Mouse (Mus musculus) c-Kit-negative CD71-positive TER-119-positive erythroid progenitor cells, embryonic 14.5 days (primary cell): Measurements from ENCODE around the gene Glrx5.
A peak's percentile ranks its signal among the peaks of the same experiment; 100 is the strongest.

Experiments
- DNase-seq: peaks from one replicate; pipeline ENCODE4 v3.0.0-alpha.2; 2013; ENCODE audit warnings: low read depth, low spot score

Glrx5 gene

DNA sequence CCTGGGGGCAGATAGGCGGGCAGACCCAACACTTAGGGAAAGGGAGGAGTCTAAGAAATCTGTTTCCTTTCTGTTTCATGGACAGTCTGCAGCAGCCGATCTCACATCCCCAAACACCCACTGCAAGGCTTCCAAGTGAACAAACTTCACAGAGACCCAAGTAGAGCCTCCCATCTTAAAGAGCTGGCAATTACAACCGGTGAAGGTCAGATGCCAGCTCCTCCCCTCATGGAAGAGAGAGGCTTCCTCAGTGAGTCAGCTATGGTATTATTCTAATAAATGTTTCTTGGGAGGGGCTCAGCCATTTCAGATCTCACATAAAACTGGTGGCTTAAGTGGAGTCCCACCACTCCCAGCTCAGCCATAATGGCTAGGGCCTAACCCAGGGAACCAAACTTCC, 28.8 kb upstream of the Glrx5 start:
- DNase-seq, result no peak

DNA sequence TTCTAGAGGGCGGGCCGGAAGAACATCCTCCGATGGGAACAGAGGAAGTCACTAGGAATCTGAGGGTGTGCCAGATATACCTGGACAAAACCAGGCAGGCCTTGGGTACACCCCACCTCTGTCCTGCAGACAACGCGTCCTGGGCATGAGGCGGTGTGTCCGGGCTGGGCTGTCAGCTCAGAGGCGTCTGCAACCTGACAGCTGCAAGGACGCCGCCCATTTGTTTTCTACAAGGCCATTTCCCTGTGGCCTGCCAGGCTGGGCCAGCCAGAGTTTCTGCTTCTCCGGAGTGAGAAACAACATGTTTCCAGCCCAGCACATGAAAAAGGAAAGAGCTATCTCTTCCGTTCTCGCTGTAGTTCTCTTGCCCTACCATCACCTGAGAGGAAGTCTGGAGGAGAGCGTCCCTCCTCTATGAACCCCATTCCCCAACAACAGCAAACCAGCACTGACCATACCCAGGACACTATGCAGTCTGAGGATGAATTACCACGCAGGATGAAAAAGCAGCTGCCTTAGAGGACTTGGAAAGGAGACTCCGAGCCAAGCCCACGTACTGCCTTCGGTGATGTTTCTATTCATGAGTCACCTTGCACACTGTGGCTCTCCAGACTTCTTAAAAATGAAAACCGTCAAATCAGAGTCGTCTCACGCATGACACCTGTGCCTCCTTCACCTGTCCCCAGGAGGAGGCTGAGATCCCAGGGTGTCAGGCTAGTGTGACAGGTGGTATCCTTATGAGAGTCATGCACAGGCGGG, 27.4 kb upstream of the Glrx5 start:
- no peak for DNase-seq

DNA sequence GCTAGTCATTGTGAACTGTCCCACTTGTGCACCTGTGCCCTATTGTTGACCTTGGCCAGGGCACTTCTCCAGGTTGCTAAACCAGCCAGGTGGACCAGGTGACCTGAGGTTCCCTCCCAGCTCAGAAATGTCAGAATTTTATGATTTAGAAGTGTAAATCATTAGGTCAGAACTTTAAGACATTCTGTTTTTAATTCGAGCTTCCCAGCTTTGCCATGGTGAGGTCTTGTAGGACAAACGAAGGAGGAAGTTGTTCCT, 26.8 kb upstream of the Glrx5 start:
- no peak for DNase-seq

DNA sequence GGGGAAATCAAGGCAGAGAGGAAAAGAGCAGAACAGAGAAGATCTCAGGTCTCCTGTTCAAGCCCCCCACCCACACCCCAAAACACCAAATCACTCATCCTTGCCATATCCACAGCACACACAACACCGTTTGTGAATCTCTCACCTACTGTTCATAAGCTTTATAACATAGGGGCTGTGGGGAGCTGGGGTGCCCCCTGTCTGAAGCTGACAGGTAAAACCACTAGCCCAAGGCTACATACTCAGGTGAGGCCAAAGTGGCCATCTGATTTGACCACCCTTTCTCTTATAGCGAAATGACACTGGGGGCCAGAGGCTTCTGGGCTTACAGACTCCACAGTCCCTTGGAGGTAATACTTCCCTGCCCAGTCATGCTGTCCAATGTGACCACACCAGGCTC, 24.3 kb upstream of the Glrx5 start:
- DNase-seq, result no peak

DNA sequence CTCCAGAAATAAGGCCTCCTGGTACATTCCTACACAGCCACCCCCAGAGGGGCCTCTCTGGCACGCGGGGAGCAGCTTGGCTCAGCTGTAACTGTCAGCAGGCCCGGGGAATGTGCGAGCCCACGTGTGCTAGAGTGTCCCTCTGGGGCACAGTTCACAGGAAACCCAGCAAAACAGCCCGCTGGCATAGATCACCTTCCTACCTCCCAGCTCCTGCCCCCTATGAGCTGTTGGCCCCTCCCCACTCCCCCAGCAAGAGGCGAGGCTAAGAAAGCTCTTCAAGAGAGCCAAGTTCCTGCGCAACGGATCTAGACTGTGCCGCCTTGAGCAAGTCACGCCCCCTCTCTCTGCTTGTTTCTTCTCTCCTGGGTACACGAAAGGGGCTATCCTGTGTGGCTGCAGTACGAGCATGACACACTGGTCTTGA, 23.7 kb upstream of the Glrx5 start:
- no peak for DNase-seq

DNA sequence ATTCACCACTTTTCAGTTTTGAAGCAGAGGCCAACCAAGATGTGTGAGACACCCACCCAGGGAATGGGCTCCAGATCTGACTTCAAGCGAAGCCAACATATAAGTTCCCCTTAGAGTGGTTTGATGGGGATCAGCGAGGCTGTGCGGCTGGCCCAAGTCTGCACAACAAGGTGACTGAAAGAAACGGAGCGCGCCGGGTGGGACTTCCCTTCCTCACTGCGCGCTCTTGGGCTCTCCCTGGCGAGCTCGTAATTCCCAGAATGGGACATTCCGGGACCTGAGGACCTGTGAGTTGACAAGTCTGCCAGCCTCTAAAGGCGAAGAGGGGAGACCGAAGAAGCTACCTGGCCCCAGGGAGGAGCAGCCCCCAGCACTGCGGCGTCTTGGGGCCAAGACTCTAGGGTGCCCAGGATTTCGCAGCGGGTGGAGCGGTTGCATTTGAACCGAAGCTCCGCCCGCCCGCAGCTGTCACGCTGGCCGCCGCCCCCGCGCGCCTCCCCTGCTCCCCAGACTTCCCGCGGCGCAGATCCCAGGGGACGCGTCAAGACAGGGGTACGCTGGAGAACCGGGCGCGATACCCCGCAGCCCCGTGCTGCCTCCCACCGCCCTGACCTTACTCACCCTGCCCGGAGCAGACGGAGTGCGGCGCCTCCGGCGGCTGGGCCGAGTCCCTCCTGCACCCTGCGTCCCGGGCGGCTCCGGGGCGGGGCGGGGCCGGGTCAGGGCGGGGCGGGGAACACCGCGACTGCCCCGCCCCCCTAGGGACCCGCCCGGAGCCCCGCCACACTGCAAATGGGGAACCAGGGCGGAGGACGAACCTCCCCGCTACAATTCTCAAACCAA, 22.9 kb upstream of the Glrx5 start, which contains the start of gene Syne3:
TSS of gene Syne3 (minus strand) at position 440 of the 843 bp plus-strand sequence.
- peak; percentile 74 for DNase-seq

DNA sequence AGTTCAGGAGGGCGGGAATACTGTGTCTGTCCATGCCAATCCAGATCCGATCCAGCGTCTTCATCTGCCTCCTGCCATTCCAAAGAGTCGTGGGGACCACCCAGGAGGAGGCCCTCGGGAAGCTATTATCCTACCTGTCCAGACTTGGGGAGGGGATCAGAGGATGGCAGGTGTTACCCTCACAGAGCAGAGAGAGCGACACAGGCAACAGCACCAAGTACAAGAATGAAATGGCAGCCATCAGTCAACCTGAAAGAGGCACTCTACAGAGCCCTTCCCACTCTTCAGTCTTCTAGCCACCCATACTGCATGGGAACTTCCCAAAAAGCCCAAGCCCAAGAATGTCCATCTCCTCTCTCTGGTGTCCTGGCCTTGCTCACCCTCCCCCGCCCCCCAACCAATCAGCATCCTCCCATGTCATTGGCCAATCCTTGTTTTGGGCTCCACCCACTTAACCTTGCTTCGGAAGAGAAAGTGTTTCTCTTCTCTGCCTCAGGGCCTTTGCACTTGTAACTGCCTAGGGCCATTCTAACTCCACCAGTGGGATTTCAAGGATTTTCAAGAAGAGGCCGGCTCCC, 22.2 kb upstream of the Glrx5 start:
- DNase-seq, result peak; percentile 36

DNA sequence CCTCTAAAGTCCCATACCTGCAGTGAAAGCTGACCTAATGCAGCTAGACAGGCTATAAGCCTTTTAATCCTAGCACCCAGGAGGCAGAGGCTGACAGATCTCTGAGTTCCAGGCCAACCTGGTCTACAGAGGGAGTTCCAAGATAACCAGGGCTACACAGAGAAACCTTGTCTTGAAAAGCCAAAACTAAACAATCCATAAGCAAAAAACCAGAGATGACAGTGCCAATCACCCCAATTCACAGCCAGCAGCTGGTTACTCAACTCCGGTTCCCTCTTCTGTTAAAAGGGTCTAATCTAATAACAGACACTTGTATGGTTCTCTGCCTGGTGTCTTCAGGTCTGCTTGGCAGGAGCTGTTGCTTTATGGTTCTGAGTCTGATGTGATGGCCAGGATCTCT, 20.9 kb upstream of the Glrx5 start:
- no peak for DNase-seq

DNA sequence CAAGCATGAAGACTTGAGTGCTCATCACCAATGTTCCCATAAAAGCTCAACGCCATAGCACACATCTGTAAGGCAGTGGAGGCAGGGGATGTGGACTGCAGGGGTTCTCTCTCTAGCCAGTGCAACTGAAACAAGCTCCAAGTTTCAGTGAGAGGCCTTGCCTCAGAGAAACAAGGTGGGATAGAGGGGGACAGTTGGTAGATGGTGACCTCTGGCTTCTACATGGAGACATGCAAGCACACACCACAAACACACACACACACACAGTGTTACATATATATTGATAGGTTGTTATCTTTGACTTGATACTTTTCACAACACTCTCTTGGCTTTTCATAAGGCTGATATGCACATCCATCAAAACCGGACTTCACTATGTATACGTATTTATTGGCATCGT, 20.2 kb upstream of the Glrx5 start:
- DNase-seq, result no peak

DNA sequence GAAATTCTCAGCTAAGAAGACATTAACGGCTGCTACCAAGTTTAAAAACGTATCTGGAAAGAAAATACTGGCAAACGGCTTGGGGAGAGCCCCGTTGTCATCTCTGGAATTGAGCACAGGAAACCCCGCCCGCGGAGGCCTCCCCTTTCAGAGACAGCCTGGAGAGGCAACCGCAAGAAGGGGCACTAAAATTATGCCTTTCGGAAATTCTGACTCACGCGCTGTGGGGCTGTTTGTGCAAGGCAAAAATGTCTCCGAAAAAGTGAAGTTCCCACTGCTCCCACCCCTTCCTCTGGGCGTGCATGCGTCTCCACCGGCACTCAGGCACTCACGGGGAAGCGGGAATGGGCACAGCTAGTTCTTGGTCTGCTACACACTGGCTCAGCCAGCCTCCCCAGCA, 19.4 kb upstream of the Glrx5 start:
- DNase-seq, result no peak

DNA sequence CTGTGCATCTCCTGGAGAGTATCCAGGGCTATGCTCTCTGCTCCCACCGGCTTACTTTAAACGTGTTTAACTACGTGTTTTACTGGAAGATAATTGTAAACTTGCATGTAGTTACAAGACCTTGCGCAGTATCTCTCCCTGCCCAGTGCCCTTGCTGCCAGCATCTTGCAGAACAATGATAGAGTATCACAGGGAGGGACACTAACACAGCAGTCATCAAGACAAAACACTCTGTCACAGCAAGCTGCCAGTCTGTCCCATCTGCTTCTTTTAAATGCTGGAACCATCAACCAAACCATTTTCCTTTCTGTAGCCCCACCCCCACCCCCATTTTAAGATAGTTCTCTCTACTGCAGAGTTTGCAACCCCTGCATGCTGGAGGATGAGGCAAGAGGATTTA, 16.3 kb upstream of the Glrx5 start:
- DNase-seq, result no peak

DNA sequence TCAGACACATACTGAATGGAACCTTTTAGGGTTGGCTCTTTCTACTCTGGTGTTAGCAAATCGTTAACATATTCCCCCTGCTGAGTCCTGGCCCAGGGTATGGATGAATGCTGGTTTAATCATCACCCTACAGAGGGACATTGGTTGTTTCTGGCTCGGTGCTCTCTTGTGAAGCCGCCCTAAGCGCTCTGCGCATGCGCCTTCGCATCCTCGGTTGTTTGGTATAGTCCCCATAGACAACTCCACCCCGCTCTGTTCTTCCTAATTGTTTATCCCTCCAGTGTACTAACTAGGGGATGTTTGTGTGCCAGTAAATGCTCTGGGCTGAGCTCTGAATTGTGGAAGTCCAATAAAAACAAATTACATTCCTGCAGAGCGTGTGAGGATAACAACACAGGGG, 15.8 kb upstream of the Glrx5 start:
- no peak for DNase-seq

DNA sequence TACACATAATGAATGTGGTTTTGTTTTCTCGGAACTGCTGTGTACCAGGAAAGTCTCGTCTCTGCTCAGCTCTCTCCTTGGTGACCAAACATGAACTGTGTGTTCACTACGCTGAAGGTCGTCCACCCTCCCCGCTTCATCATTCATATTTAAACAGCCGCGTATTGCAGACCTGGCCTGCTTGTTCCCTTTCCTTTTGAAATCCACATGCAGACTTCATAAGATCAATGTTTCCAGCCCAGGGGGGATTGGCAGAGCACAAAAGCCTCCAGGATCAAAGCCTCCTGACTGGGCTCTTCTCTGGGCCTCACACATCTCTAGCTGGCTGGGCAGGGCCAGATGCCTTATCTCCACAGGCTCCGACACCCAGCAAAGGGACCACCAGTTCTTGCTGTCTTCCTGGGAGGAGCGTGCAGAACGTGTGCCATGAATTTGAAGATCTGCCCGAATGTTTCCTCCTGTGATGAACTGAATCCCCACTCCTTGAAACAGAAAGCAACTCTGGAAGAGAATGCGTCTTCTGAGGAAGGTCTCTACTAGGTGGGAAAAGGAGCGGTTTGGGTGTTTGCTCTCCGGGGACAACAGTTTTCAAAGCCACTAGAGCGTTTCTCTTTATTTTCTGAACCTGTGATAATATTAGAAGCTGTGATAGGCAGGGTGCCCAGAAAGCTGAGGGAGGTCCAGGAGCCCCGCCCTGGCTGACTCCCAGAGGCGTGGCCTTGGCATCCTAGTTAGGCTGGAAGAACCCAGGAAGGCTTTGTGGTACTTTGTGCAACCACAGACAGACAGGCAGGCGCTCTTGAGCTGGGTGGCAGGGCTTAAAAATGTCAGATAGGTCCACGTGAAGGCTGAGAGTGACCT, 12.9 kb upstream of the Glrx5 start:
- DNase-seq, result peak; percentile 72

DNA sequence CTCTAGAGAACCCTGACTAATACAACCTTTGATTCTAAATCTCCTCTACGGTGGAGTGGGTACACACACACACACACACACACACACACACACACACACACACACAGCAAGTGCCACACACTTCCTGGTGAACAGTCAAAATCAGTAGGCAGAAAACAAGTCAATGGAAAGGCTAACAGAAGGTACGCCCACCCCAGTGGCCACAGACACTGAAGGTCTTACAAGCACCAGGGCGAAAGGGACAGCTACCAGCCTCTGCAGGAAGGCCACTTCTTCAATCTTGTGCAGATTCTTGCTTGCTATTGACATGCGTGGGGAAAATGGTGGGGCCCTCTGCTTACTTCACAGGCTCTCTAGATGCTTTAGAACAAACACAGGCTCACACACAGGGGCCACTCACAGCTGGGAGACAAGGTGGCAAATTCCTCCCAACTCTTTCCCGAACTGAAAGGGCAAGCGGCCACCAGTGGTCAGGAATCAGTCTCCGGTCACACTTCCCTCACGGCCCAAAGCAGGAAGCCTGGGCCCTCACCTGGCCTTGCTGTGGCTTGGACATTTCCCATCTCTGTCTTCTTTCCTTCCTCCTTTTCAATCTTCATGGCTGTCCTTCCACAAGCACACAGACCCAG, 10.9 kb upstream of the Glrx5 start:
- no peak for DNase-seq

DNA sequence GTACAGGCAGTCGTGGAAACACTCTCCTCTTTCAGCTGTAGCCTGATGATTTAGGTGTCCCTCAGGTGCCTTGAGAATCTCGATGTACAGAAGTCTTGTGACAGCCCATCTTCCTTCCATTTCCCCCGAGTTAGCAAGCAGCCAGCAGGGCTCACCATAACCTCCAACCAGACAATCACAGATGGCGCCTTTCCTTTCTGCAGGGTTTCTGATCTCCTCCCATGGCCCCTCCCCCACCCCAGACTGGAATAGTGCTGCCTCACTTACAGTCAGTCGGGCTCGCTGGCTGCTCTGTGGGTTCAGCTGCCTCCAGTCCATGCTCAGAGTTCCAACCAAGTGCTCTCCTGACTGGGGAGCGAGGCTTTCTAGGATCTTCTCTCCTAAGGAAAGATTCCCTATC, 10.3 kb upstream of the Glrx5 start:
- no peak for DNase-seq

DNA sequence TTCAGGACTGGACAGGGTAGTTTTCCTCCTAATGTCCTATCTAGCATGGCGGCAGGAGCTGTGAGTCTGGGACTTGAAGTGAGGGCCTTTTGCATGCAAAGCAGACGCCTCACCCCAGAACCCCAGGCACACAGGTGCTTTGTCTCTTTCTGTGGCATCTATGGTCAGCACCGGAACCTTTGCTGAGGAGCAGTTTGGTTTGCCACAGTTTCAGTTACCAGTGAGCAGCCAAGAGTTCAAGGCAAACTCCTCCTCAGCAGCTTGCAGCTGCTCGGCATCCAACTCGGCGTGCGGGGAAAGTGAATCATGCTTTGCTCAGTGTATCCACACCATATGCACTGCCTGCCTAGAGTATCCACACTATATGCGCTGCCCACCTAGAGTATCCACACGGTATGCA, 9.7 kb upstream of the Glrx5 start:
- no peak for DNase-seq

DNA sequence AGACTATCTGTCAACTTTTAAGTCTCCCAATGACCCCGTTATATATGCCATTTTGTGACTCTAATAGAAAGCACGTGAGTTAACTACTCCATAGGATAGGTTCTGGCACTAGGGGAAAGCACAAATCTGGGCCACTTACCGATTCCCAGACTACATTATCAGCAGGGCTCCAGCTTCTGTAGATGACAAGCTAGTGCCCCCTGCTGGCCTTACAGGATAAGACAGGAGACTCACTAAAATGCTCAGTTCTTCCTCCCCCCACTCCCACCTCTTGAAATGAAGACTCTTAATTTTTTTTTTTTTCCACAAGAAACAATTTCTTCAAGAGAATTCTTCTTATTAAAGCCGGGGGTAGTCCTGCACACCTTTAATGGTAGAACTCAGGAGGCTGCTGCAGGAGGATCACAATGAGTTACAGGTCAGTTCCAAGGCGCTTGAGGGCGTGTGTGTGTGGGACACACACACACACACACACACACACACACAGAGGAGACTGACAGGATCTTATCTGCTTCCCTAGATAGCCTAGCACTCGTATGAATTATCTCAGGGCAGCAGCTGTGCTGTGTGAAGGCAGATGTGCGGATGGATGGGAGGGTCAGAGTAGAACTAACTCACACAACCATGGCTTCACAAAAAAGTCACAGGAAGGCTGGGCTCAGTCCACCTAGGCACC, 7.1 kb upstream of the Glrx5 start:
- DNase-seq, result peak; percentile 86

DNA sequence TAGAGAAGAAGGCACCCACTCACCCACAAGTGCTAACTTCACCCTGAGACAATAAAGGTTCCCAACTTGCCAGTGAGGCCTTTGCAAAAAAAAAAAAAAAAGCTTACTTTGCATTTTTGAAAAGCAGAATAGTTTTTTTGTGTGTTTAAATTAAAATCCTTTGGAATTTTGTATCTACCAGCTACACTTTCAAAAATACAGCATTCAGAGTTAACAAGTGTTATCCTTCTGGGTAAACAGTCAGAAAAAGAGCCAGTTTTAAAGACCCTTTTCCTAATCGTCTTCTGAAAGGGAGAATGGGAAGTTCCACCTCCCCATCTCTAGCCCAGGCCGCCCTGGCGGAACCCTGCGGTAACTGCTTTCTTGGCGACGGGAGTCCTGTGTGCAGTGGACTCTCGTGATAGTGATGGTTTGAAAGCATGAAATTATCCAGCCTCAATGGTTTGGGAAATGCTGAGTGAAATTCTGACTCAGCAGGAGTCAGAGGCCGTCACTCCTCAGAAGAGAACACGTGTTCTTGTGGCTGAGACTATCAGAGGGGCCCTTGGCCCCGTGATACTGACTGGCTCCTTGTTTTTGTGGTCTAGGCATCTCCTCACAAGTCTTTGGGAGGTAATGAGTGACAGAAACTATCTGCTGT, 6.4 kb upstream of the Glrx5 start:
- peak; percentile 76 for DNase-seq

DNA sequence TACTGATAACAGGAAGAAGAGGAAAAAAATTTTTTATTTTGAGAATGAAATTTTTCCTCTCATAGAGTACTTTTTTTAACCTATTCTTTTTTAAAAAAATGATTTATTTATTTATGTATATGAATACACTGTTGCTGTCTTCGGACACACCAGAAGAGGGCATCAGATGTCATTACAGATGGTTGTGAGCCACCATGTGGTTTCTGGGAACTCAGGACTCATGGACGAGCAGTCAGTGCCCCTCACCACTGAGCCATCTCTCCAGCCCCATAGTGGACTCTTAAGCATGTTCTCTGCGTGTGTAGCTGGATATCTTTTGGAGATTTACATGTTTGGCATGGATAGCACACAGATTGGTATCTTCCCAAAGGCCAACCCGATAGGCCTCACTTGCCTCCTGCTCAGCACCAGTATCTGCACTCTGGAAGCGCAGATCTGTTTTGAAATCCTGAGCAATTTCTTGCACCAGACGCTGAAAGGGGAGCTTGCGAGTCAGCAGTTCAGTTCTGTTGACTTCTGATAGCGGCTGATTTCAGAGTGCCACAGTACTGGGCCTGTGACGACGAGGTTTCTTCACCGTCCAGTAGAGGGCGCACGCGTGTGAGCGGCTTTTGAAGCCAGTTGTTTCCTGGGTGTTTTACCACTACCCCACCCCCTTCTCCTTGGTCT, 5.0 kb upstream of the Glrx5 start:
- DNase-seq, result peak; percentile 98

DNA sequence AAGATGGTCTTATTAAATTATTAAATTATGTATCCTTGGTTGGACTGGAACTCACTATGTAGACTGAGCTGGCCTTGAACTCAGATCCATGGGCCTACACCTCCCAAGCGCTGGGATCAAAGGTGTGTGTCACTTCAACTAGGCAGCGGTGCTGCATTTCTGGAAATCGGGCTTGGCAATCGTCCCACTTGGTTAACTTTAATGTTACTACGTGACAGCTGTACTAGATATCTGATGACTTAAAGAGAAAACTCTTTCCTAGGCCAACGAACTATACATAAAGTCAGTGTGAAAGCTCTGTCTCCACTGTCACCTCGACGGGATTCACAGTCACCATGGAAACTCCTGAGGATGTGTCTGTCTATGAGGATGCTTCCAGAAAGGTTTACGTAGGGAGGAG, 2.6 kb upstream of the Glrx5 start:
- no peak for DNase-seq
